Mouse (Mus musculus) hindbrain, embryonic 16.5 days (tissue): ENCODE data around the gene Ccdc85a. TPM values are rescaled to one million over a fixed set of nuclear protein-coding genes. Genes with fewer than 3 reads are reported as not detected.
"Not testable (repeated sequence)": the region's sequence is repeated elsewhere in the genome, so short reads cannot be mapped to it uniquely, and the experiment has no call there.

Experiments
- ATAC-seq: fragments of 200-750 bp; cut with Nextera tagmentation; 2 replicates; pipeline ENCODE4 v1.8.0; 2017; ENCODE audit warnings: moderate TSS enrichment, moderate library complexity
- H3K27ac ChIP-seq: fragments of 300-500 bp; sonication (generic); 2 replicates; pipeline ENCODE4 v1.5.1; 2014; ENCODE audit warnings: low read depth, mild to moderate bottlenecking, control low read depth, low read length, moderate library complexity
- H3K27me3 ChIP-seq: fragments of 300-500 bp; sonication (generic); replicated peaks from 2 replicates; pipeline ENCODE4 v1.6.1; 2014; ENCODE audit warnings: low read length; ENCODE audit not compliant: control insufficient read depth, insufficient read depth
- H3K36me3 ChIP-seq: fragments of 300-500 bp; sonication (generic); 2 replicates; pipeline ENCODE4 v1.6.1; 2014; ENCODE audit warnings: mild to moderate bottlenecking, low read length, moderate library complexity, mixed read lengths; ENCODE audit not compliant: control insufficient read depth, insufficient read depth
- H3K4me1 ChIP-seq: fragments of 300-500 bp; sonication (generic); 2 replicates; pipeline ENCODE4 v1.6.1; 2014; ENCODE audit warnings: low read depth, low read length; ENCODE audit not compliant: control insufficient read depth, insufficient read depth
- H3K4me2 ChIP-seq: fragments of 300-500 bp; sonication (generic); 2 replicates; pipeline ENCODE4 v1.6.1; 2014; ENCODE audit warnings: mild to moderate bottlenecking, low read length, control low read depth, moderate library complexity
- H3K4me3 ChIP-seq: fragments of 300-500 bp; sonication (generic); 2 replicates; pipeline ENCODE4 v1.5.1; 2014; ENCODE audit warnings: mild to moderate bottlenecking, low read length, control low read depth, moderate library complexity
- H3K9ac ChIP-seq: fragments of 300-500 bp; sonication (generic); 2 replicates; pipeline ENCODE4 v1.6.1; 2014; ENCODE audit warnings: low read depth, mild to moderate bottlenecking, control low read depth, low read length, moderate library complexity
- H3K9me3 ChIP-seq: fragments of 300-500 bp; sonication (generic); 2 replicates; pipeline ENCODE4 v1.6.1; 2014; ENCODE audit warnings: mild to moderate bottlenecking, low read length, moderate library complexity; ENCODE audit not compliant: control insufficient read depth
- WGBS: fragments of 180-500 bp; shearing (Covaris S2); extraction: QIAGEN DNeasy Blood & Tissue Kit; methylation state at CpG from one replicate; pipeline ENCODE4 v1.1.7; 2014; 5-methylcytosine and 5-hydroxymethylcytosine counted together
- polyA plus RNA-seq: library from polyadenylated mRNA; unstranded; fragments of >200 nt; fragmentation: Nextera tagmentation; extraction: Ambion mirVana; gene quantifications from 2 replicates; pipeline ENCODE4 v1.2.1, GENCODE M21; 2015

Gene Ccdc85a
- polyA plus RNA-seq, 1 experiment from 2014 or later: 66.3 TPM

- not testable (repeated sequence) for H3K36me3 ChIP-seq, H3K27me3 ChIP-seq, H3K9me3 ChIP-seq, ATAC-seq, H3K9ac ChIP-seq, H3K4me2 ChIP-seq, H3K27ac ChIP-seq, H3K4me1 ChIP-seq, H3K4me3 ChIP-seq
- 70% methylated on average over 5 of the region's 5 CpGs for whole genome bisulfite sequencing
Measured at GRCm38 (mm10) chr11:28371381-28371780, 212.7 kb downstream of the Ccdc85a start.

- peak overlapping the region; percentile 39 for H3K4me3 ChIP-seq
- peaks cover 3% of the 10 kb centered on the region; the same call in 1 of the 2 replicates for H3K9me3 ChIP-seq
- peak overlapping the region; percentile 62; the same call in 1 of the 2 replicates for H3K27ac ChIP-seq
- H3K4me1 ChIP-seq: peaks cover 9% of the 10 kb centered on the region
- peak overlapping the region; percentile 57 for H3K9ac ChIP-seq
- H3K4me2 ChIP-seq: peak overlapping the region; percentile 67
- H3K27me3 ChIP-seq: no peaks in the 10 kb centered on the region
- no peaks in the 10 kb centered on the region for H3K36me3 ChIP-seq
- peak; percentile 34 for ATAC-seq
- 55% methylated on average over 2 of the region's 2 CpGs for WGBS
Measured at GRCm38 (mm10) chr11:28365929-28366244, 218.2 kb downstream of the Ccdc85a start.

GRCm38 (mm10) chr11:28365209-28365928 is 218.8 kb downstream of the Ccdc85a start:
- WGBS: 4% methylated on average over 26 of the region's 26 CpGs
- Histone ChIP-seq H3K27ac (peak overlapping the region; percentile 62), H3K4me2 (peak overlapping the region; percentile 67), H3K36me3 (no peaks in the 10 kb centered on the region), H3K9ac (peak overlapping the region; percentile 57), H3K4me3 (peak overlapping the region; percentile 39), H3K27me3 (no peaks in the 10 kb centered on the region), H3K4me1 (peaks cover 9% of the 10 kb centered on the region), H3K9me3 (peaks cover 2% of the 10 kb centered on the region; the same call in 1 of the 2 replicates)
- peak; percentile 97 for ATAC-seq

GRCm38 (mm10) chr11:28343465-28343864 is 240.7 kb downstream of the Ccdc85a start:
- Histone ChIP-seq H3K4me1 (no peaks in the 10 kb centered on the region), H3K36me3 (no peaks in the 10 kb centered on the region), H3K27ac (no peak overlapping the region), H3K27me3 (no peaks in the 10 kb centered on the region), H3K9me3 (no peaks in the 10 kb centered on the region), H3K4me3 (no peak overlapping the region), H3K4me2 (no peak overlapping the region), H3K9ac (no peak overlapping the region)
- 91% methylated on average over 2 of the region's 2 CpGs for WGBS
- ATAC-seq: no peak

- Histone ChIP-seq H3K4me1 (no peaks in the 10 kb centered on the region), H3K27ac (no peak overlapping the region), H3K9ac (no peak overlapping the region), H3K36me3 (no peaks in the 10 kb centered on the region), H3K9me3 (no peaks in the 10 kb centered on the region), H3K4me3 (no peak overlapping the region), H3K27me3 (no peaks in the 10 kb centered on the region), H3K4me2 (no peak overlapping the region)
- 70% methylated on average over 5 of the region's 5 CpGs for WGBS
- no peak for ATAC-seq
Measured at GRCm38 (mm10) chr11:28341887-28342286, 242.2 kb downstream of the Ccdc85a start.

- not testable (repeated sequence) for H3K27me3 ChIP-seq, H3K4me1 ChIP-seq, H3K4me3 ChIP-seq, H3K36me3 ChIP-seq, H3K4me2 ChIP-seq, ATAC-seq, H3K27ac ChIP-seq, H3K9ac ChIP-seq, H3K9me3 ChIP-seq
- WGBS: 94% methylated on average over 36 of the region's 45 CpGs
Measured at GRCm38 (mm10) chr11:28339224-28340150, 244.6 kb downstream of the Ccdc85a start, which contains the start of gene Gm6685. TSS of gene Gm6685 (minus strand) at chr11:28339867.

Other genes starting within 250 kb of the Ccdc85a start
- gene Gm6685, start 244.5 kb downstream of the Ccdc85a start, polyA plus RNA-seq: 0.41 TPM in 1 of 2 replicates, not detected in the other